Mouse (Mus musculus) urinary bladder, adult 2 months (tissue): ENCODE data around the gene Ccdc146. TPM values are rescaled to one million over a fixed set of nuclear protein-coding genes. Genes with fewer than 3 reads are reported as not detected.

Source experiments
- DNase-seq: peaks from one replicate; pipeline ENCODE4 v3.0.0; 2022; ENCODE audit warnings: low spot score
- polyA plus RNA-seq: library from polyadenylated mRNA; depleted of rRNA; stranded (reverse); fragments of >200 nt; gene quantifications from 2 replicates; pipeline ENCODE4 v1.2.3, GENCODE M21; 2012; rRNA removed

Ccdc146 gene
- polyA plus RNA-seq, 1 experiment, result 0.15 TPM

DNA sequence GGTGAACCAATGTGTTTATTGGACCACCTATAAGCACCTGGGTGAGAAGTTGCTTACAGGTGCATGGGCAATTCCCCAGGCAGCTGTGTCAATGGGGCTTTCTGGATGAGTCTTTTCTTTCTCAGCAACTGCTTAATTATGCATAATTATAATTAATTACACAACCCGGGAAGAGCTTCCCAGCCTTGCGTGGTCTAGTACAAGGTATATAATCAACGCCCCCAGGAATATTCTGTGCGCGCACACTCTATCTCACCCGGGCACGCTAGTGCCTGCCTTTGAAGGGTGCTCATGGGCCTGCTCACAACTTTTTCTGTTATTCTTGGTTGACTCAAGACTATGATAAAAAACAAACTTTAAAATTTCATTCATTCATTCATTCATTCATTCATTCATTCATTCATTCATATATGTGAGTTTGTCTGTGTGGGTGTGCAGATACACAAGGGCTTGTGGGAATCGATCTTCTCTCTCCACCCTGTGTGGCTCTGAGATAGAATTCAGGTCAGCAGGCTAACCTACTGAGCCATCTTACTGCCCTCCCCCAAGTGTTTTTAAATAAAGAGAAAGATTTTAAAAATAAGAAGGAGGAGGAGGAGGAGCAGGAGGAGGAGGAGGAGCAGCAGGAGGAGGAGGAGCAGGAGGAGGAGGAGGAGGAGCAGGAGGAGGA is 160.0 kb downstream of the Ccdc146 start:
- no peak for DNase-seq

GRCm38 (mm10) chr5:21263202-21264055 is 161.0 kb downstream of the Ccdc146 start:
- no peak for DNase-seq

GRCm38 (mm10) chr5:21261202-21261844 is 163.2 kb downstream of the Ccdc146 start:
- no peak for DNase-seq

DNA sequence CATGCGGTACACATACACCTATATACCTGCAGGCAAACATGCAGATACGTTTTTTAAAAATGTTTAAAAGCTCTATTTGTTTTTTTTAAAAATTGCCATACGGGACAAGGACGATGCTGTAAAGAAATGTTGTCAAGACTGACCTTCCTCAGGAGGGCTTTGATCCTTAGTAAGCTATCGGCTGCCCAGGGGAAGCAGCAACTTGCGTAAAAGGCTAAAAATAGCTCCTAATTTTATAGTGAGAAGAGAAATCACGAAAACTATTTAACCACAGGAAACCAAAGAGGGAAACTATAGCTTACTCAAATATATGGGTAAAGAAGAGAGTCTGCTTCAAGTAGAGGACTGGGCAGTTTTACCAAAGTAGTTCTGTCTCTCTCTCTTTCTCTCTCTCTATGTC is 163.7 kb downstream of the Ccdc146 start:
- no peak for DNase-seq

DNA sequence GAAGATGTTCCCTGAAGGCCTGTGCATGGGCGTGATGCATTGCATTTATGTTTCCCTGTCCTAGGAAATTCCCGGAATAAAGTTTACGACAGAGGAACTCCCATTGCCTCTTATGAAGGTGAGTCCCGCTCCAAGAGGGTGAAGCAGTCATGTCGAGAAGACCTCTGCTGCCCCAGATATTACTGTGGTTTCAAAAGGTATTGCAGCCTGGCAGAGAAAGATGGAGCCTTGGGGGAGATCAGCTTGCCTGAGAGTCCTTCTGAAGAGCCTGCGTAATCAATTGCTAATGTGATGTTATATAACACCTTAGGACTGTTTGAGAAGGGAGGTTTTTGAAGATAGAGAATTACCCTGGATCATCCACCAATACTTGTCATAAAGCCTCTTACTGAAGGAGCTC is 166.7 kb downstream of the Ccdc146 start:
- no peak for DNase-seq

DNA sequence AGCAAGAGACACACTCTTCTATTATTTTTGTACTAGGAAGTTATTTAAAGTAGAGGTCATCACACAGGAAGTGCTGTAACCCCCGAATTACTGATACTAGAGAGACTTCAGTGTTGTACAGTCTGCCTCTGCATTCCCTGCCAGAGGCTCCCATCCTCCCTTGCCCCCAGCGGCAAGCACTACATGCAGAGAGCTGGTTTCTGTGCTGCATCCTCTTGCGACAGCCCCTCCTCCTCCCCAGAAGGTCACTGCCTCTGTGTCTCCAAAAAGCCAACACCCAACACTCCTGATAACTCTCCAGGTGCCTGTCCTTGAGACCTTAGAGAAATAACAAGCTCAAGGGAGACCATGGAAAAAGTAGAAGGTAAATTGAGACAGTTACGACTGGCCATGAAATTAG is 167.4 kb downstream of the Ccdc146 start:
- DNase-seq, result no peak

GRCm38 (mm10) chr5:21255551-21256132 is 168.8 kb downstream of the Ccdc146 start:
- DNase-seq, result no peak

GRCm38 (mm10) chr5:21254731-21255525 is 169.5 kb downstream of the Ccdc146 start:
- no peak for DNase-seq

DNA sequence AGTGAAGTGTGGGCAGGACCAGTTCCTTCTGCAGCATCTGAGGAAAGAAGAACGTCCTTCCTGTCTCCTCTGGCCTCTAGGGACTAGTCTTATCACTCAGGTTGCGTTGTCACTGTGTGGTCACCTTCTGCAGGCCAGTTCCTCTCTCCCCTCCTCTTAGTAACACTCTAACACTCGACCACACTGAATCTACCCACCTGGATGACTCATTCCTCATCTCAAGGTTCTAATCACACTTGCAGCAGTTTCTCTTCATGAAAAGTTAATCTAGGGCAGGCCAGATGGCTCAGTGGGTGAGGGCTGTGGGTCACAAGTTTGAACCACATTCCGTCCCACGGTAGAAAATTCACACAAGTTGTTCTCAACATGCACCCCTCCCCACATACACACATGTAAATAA is 175.6 kb downstream of the Ccdc146 start:
- no peak for DNase-seq

DNA sequence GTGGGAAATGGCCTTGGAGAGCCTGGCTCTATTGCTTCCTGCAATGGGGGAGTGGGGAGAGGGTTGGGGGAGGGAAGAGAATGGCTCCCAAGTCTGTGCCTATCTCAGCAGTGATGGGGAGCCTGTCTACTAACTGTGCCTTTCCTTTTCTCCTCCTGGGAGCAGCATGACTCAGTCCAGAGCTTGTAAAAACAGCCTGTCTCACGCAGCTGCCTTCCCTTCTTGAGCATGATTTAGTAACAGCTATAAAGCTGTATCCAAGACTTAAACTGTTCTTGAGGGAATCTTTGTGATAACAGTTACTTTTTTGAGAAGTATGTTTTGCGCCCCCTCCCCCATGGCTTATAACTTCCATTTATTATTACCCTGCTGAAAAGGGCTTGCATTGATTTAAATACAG is 176.6 kb downstream of the Ccdc146 start:
- no peak for DNase-seq

DNA sequence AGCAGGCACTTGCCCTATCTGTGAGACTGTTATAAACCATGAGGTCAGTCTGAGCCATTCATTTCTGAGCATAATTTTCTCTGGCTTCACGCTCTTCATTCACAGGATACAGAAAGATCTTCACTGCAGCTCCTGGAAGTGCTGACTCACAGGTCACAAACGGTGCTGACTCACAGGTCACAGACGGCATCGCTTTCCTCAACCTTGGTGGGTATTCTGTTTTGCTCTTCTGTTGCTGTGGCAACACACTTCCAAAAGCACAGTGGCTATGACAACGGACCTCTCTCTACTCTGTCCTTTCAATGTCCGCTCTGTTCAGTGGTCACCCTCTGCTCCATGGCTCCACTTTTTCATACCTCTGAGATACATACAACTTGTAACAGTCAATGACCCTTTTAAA is 177.7 kb downstream of the Ccdc146 start:
- no peak for DNase-seq

DNA sequence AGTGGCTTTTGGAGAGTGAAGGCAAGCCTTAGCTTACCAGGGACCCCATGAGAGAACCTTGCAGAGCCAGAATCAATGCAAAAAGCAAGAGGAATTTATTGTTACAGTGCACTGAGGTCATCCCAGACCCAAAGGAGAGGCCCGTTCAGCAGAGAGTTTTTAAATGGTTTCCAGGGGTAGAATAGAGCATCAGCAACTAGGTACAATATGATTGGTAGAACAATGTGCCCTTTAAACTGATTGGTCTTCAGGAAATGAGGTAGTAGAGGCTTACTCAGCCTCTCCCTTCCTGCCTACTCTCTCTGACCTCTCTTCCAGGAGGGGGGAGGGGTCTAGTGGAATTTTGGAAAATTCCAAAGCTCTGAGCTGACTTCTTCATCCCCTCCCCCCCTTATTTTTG is 179.2 kb downstream of the Ccdc146 start:
- DNase-seq, result no peak

GRCm38 (mm10) chr5:21244575-21244974 is 179.9 kb downstream of the Ccdc146 start:
- no peak for DNase-seq

Other genes with a start within 250 kb of the Ccdc146 start
- gene Gsap, start 238.4 kb downstream of the Ccdc146 start, polyA plus RNA-seq, result 3.4 and 3.7 TPM in 2 replicates
- gene Fgl2, start 52.0 kb downstream of the Ccdc146 start, polyA plus RNA-seq, result 87.4 and 89.4 TPM in 2 replicates
- 2.4 and 3.1 TPM in 2 replicates for gene Fam185a, start 281 bp upstream of the Ccdc146 start, polyA plus RNA-seq
- gene Lrrc17, start 118.9 kb upstream of the Ccdc146 start, polyA plus RNA-seq, result 18.8 and 23.7 TPM in 2 replicates
- 1.7 and 1.8 TPM in 2 replicates for gene Fbxl13, start 221.0 kb upstream of the Ccdc146 start, polyA plus RNA-seq
- gene Armc10, start 221.1 kb upstream of the Ccdc146 start, polyA plus RNA-seq, result 33.7 and 34.2 TPM in 2 replicates